Mouse (Mus musculus): ENCODE measurements around the gene Atp2b1.

Atp2b1 gene

GRCm38 (mm10) chr10:98913961-98914809 lies at the start of gene Atp2b1:
Gene Atp2b1, plus strand, starts transcription at chr10:98914406.
- peak; percentile 93 to 95 for DNase-seq

DNA sequence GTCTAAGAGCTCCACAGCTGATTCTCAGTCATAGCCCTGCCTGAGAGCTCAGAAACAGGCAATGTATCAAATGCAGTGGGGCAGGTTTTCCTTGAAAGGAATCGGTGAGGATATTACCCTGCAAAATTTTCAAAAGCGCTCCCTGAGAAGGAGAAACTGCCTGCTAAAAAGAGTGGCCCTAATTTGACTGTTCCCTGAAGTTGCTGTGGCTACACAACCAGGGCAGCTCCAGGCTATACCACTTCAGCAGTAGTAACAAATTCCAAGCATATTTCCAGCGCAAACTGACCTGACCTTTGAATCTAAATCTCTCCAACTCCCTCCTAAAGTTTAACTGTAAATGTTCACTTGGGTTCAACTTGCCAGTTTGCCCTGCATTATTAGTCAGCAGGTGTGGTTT lies 49.4 kb upstream of the Atp2b1 start:
- DNase-seq, result no peak

- DNase-seq, result no peak
Observed at GRCm38 (mm10) chr10:98866836-98867370, 47.3 kb upstream of the Atp2b1 start.

DNA sequence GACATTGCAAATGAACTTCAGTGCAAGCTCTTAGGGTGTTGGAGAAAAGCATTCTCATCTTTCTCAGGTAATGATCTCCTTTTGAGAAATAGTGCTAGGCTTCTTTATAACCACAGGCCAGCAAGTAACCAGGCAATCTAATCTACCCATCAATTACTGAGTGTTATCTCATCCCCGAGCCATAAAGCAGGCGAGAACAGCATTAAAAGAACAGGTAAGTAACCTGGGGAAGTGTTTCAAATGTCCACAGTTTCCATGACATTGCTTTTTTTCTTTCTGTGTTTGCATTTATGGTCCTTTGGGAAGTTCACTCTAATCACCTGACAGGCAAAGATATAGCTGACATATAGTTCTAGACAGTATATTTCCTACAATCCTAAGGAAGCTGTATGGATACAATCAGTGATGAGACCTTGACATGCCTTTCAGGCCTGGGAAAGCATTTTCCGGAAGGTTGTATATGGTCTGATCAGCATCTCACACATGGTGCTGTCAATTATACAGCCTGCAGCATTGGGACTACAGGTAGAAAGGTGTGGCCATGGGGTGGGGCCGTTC lies 45.8 kb upstream of the Atp2b1 start:
- DNase-seq, result no peak

DNA sequence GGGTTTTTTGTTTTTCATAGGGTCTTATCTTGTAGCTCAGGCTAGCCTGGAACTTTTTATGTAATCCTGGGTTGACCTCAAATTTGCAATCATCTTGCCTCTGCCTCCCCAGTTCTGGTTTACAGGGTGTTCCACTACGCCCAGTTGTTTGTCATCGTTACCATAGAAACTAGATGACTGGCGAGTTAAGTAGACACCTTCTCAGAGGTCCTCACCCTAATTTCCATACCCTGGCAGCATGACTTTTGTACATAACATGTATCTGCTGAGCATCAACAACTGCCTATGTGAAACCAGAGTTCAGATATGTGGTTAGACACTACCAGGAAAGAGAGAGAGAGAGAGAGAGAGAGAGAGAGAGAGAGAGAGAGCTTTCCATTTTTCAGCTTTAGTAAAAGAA lies 36.4 kb upstream of the Atp2b1 start:
- no peak for DNase-seq

DNA sequence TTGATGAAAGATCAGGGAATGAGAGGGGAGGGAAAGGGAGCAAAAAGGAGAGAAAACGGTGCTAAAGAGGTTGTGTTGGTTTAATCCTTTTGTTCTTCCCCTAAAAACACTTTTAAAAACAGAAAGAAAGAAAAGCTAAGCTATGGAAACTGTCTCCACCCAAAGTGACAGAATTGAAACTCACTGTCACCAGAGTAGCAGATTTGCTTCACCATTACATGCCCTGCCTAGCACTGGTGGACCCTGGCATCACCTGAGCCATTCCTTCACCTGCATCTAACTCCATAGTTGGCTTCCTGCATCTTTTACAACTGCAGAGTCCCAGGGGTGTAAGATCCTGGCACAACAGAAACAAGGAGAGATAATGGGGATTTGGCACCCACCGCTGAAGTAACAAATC lies 35.6 kb upstream of the Atp2b1 start:
- no peak for DNase-seq

DNA sequence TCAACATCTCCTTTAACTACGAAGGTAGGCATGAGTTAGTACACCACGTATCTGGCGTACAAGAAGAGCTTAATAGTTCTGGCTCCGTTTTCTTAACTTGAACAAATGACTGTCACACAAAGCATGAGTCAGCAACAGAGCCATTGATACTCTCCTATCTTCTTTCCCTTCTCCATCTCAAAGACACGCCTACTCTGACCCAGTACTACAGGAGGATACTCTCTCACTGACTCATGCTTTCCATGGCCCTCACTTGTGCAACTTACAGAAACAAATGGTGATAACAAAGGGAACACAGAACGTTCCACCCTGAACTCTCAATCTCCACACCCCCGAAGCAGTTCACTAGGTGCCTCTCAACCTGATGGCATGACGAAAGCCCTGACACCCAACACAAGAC lies 34.1 kb upstream of the Atp2b1 start:
- no peak for DNase-seq

DNA sequence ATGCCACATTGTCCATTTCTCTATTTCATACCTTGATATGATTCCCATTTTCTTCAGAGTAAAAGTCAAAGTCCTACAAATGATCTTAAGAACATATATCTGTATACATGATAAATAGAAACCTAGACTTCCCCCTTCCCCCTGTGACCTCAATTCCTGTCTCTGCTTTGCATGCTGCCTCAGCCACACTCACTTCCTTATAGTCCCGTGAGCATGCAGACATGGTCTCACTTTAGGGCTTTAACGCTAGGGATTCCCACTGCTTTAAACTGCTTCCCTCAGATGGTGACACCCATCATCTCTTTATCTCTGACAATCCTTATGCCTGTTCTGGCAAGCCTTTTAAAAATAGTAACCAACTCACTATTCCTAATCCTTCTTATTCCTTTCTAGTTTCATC lies 33.5 kb upstream of the Atp2b1 start:
- no peak for DNase-seq

DNA sequence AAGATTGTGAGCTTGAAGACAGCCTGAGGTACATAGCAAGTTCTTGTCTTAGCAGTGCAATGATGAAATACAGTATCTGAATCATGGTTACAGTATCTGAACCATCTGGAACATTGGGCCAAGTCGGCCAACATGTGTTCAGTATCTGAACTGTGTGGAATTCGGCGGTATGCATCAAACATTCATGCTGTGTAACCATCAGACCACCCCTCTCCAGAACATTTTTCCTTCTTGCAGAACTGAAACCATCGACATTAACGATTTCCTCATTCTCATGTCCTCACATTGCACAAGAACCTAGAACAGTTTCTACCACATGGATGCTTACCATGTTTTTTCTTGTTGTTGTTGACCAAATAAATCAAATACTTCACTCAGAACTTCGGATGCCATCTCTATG lies 32.7 kb upstream of the Atp2b1 start:
- no peak for DNase-seq

GRCm38 (mm10) chr10:98882587-98882986 lies 31.6 kb upstream of the Atp2b1 start:
- no peak for DNase-seq

DNA sequence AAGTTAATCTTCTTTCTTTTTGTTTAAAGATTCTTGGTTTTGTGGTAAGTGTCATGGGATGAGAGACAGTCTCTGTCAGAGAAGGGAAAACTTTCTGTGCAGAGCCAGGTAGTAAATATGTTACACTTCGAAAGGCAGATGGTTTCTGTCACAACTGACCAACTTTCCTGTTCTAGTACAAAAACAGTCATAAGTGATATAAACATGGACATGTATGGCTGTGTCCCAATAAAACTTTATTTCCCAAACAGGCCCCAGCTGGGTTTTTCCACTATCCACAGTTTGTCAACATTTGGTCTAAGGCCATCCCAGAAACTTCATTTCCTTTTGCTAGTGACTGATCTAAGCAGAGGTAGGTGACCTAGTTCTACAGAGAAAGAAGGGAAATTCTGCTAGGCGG lies 29.8 kb upstream of the Atp2b1 start:
- DNase-seq, result no peak

DNA sequence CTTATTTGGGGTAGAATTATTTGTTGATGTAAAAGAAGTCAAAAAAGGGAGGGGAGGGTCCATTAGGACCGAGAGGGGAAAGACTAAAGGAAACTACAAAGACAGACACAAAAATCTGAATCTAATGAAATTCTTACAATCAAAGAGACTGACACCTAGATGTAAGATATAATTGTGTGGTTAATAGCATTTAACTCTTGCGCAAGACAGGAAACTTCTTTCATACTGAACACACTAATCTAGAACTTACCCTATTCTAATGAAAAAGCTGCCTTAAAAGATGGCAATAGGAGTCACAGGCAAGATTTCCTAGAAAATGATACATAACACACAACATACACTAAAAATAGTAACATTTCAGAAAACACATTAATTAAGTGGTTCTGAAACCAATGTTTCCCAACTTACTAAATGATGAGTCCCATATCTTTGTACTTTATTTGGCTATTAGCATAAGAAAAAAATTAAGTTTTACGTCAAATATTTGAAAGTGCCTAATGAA lies 27.4 kb upstream of the Atp2b1 start:
- DNase-seq, result no peak

DNA sequence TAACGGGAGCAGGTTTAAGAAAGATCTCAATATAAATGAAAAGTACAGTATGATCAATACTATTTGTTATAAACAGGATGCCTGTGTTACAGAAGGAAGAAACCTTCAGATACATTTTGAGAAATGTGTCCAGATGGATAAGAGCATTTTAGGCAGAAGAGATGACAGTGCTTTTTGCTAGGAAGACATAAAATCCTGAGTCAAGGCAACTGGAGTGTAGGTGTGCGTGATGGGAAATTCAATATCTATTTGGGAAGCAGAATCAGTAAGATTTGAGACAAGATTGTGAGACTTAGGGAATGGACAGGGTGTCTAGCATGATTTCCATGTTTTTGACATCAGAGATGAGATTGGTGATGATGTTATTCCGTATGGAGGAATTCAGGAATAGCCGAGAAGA lies 22.8 kb upstream of the Atp2b1 start:
- DNase-seq, result no peak

GRCm38 (mm10) chr10:98897507-98897906 lies 16.7 kb upstream of the Atp2b1 start:
- DNase-seq, result no peak

GRCm38 (mm10) chr10:98897913-98898748 lies 16.1 kb upstream of the Atp2b1 start:
- DNase-seq, result no peak

GRCm38 (mm10) chr10:98901533-98901932 lies 12.7 kb upstream of the Atp2b1 start:
- DNase-seq, result no peak

DNA sequence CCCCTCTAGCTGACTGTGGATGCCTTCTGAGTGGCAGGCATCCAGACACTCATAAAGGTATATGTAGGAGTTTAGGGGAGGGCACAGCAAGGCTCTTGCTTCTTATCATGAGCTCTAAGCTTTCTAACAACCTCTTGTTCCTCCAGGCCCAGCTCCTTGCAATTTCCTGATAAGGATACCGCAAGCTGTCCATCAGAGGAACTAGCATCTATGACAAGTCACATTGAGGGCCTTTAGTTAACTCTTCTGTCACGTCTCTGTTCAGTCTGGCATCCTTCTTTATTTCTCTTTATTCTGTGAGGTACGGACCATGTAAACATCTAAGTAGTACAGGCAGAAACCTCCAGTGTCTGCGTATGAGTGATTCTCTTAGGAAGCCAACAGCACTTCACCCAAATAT lies 8.2 kb upstream of the Atp2b1 start:
- DNase-seq, result no peak

DNA sequence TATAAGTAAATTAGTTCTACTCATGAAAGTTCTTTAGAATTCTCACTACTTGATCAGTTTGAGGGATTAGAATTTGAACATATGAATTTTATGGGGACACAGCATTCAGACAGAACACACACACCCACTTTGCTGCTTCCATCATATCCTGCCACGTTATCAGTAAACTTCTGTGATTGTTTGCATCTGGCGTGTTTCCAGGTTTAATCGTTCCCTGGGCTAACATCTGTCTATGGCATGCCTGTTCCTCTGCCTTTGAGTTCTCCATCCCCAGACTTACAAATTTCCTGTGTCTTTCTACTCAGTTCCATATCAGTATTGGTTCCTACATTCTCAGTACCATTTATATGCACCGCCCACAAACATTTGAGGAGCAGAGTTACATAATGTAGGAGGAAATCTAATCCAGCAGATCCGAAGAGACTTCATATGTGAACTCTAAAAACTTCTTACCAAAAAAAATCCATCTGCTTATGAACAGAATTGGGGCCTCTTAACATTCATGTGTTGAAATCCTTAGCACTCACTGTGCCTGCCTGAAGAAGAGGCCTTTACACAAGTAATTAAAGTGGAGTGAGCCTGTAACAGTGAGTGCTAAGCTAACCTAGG lies 7.2 kb upstream of the Atp2b1 start:
- DNase-seq, result no peak

DNA sequence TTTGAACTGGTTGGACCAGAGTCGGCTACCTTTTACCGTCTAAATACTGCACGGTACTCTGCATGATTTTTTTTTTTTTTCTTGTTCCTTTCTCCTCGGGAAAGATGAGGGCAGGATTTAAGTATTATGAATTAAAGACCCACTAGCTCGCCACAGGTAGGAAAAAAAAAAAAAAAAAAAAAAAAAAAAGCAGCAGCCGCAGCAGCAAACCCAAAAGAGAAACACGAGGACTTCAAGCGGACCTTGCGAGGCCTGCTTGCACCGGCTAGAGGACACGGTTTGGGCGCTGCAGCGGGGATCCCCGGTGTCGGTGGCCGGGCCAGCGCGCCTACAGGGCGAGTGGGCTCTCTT lies 621 bp upstream of the Atp2b1 start:
- DNase-seq, result no peak

- peak; percentile 87 to 92 for DNase-seq
Observed at GRCm38 (mm10) chr10:98914810-98915241, 620 bp downstream of the Atp2b1 start.

- peak in 1 of 2 experiments; percentile 55 for DNase-seq
Observed at GRCm38 (mm10) chr10:98915398-98915931, 1.3 kb downstream of the Atp2b1 start.

DNA sequence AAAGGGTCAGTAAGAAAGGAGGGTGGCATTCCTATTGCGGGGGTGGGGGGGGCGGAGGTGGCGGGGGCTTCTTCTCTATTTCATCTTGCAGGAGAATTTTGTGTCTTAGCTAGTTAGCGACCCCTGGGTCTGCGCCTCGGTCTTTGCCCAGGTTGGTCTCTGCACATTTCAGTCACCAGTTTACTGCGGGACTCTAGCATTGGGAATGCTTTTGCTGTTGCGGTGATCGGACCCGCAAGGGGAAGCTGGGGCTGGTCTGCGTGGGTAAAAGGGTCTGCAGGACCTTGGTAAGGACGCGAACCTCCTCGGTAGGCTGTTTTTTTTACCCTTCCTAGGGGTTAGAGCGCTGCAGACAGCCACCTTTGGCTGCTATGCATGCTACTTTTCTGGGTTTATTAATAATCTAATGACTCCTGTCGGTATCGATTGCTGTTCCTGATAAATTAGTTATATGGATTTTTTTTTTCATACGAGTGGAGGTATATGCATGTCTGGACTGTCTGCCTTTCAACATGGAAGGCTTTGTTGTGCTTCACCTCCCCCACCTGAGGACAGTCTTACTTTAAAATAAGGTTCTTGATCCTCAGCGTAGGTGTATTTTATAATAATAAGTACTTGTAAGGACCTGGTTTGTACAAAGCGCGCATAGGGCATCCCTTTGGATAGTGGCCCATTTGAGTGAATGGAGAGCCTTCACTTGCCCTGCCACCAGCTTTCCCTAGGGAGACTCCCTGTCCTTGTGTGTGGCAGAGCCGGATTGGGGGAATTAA lies 2.0 kb downstream of the Atp2b1 start:
- peak; percentile 42 to 47 for DNase-seq

All from cerebellum, adult 18-20 months (tissue).